Mouse (Mus musculus): Measurements from ENCODE around the gene Lpcat1. TPM values are rescaled to one million over a fixed set of nuclear protein-coding genes. Genes with fewer than 3 reads are reported as not detected.
A peak's percentile ranks its signal among the peaks of the same experiment; 100 is the strongest.

Lpcat1 gene
- total RNA-seq, 2 experiments from 2014 or later, result 48.8 to 53.3 TPM

DNA sequence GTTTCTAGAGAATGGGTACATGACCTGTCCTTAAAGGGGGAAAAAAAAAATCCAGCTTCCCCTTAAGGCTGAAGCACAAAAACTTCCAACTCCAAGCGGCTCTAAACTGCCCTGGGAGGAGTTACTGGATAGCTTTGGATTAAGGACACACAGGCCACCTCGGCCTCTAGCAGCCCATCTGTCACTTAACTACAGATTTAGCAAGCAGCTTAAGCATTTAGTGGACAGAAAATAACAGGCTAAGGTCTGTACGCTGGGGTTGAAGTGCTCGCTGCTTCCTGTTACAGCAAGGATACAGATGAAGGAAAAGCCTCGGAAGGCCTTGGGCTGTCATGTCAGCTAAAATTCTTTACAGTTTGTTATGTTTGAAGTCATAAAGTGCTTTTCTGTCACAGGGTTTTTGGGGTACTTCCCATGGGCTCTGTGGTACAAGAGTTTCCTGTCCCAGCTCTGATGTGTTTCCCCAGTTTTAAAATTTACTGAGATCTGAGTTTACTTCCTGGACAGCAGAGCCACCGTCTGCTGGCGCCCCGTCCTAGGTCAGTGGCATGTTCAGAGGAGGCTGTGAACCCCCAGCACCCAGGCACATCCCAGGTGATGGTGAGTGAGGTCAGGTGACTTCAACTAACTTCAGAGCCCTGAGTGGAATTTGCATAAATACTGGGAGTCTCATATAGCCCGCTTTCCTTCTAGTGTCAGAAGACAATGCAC, 2.4 kb downstream of the Lpcat1 start:
- DNase-seq (ENCODE audit: low spot score in 2 of 2), result no peak
- intact Hi-C loops (cut with DNase I), result no loop called here

DNA sequence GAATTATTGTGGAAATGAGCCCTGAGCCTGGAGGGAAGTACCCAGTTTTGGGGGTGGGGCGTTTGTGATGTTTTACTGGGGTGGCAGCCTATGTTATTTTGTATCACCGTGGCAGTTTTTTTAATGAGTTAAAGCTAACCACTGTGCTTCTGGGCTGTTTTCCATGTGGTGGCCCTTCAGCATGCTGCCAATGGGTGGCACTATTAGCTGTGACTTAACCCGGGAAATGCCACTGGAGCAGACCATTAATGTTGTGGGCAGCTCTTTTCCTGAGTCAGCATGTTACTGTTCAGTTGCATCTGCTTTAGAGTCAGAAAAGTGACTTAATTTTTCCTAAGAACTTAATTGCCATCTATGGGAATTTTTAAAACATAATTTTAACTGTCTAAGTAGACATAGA, 5.5 kb downstream of the Lpcat1 start:
- intact Hi-C loops (cut with DNase I), result loop anchor here (5.0 kb wide), 1 partner anchor 35 kb away; no protein-coding TSS in a partner anchor
- DNase-seq (ENCODE audit: low spot score in 2 of 2), result no peak

DNA sequence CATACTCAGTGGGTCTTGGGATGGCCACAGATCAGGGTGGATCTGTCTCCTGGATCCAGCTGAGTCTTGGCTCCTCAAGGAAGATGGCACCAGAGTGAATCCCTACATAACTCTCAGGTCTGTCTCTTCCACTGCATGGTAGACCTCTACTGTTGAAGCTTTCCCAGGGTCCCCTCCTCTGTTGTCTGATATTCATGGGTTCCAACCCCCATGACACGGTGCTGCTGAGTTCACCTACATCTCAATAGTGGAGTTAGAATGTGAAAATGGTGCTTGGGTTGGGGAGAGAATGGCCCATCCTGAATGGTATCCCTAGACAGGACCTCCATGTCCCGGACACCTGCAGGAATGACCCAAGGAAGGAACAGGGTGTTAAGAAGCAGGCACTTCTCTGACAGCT, 6.7 kb downstream of the Lpcat1 start:
- intact Hi-C loops (cut with DNase I), result loop anchor here (5.0 kb wide), 1 partner anchor 34 kb away; no protein-coding TSS in a partner anchor
- DNase-seq (ENCODE audit: low spot score in 2 of 2), result no peak

DNA sequence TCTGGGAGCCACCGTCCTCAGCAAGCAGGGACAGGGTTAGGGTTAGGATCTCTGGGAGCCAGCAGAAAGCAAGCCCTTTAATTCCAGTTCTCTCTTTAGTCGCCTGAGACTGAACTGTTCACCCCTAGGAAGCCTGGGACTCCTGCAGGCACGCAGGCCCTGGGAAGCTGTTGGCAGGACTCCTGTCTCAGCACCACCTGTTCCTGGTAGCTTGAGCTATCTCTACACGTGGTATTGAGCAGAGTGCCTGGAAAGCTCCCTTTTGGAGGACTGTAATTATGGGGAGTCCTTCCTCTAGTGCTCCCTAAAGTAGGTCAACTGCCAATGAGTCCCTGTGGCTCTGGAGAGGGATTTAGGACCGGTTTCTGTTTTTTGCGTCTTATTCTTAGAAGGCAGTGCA, 7.2 kb downstream of the Lpcat1 start:
- intact Hi-C loops (cut with DNase I), result loop anchor here (5.0 kb wide), 1 partner anchor 33 kb away; no protein-coding TSS in a partner anchor
- no peak for DNase-seq (ENCODE audit: low spot score in 2 of 2)

- intact Hi-C loops (cut with DNase I), result no loop called here
- no peak for DNase-seq (ENCODE audit: low spot score in 2 of 2)
Measured at GRCm38 (mm10) chr13:73475058-73475980, 8.3 kb downstream of the Lpcat1 start.

DNA sequence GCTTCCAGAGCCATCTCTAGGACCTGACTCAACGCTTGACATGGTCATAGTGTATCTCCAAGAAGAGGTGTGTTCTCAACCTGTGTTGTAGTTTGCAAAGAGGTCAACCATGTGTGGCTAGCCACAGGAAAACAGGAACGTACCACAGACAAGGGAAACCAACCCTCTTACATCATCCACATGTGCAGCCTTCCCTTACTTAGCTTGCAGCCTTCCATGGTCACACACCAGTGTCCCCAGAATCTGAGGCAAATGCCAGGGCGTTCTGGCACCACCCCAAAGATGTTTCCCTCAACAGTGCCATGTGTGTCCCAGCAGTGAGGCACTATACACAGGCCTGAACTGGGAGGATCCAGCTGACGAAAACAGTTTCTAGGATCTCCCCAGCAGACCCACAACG, 9.3 kb downstream of the Lpcat1 start:
- no peak for DNase-seq (ENCODE audit: low spot score in 2 of 2)
- intact Hi-C loops (cut with DNase I), result no loop called here

GRCm38 (mm10) chr13:73476796-73477195, 9.8 kb downstream of the Lpcat1 start:
- intact Hi-C loops (cut with DNase I), result no loop called here

DNA sequence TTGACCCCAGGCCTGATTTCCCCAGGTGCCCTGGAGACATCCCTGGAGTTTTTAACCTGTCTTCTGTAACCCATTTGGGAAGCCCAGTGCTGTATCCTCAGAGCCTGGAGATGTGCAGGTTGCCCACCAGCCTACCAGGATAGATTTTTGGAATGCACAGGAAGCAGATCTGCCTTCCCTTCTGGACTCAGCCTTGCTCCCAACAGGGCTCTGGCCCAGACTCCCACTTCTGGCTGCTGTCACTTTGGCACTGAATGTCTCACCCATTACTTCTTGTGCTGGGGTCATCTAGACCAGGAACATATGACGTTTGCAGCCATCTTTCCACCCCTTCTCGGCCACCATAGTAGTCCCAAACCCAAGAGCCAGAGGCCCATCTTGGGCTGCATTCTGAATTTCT, 10.8 kb downstream of the Lpcat1 start:
- DNase-seq (ENCODE audit: low spot score in 2 of 2), result no peak
- intact Hi-C loops (cut with DNase I), result no loop called here

More at GRCm38 (mm10) chr13:73476796-73477195, 9.8 kb downstream of the Lpcat1 start:
- DNase-seq (ENCODE audit: low spot score in 2 of 2), result peak in 1 of 2 experiments; percentile 41

GRCm38 (mm10) chr13:73482476-73482875, 15.5 kb downstream of the Lpcat1 start:
- intact Hi-C loops (cut with DNase I), result no loop called here
- no peak for DNase-seq (ENCODE audit: low spot score in 2 of 2)

DNA sequence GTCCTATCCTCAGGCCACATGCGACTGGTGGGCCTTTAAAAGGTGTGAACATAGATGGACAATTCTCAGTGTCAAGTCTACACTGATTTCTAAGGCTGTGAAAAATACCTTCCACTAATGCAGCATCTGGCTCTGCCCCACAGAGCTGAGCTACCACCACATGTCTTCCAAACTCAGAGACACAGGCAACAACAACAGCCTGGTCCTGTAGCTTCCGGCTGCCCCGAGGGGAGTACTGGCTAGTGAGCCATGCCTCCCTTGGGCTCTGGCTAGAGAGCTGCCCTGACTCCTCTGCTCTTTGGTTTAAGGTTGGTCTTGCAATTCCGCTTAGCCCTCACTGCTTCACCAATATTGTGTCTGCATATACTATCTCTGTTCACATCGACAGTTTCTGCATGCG, 16.3 kb downstream of the Lpcat1 start:
- DNase-seq (ENCODE audit: low spot score in 2 of 2), result no peak
- intact Hi-C loops (cut with DNase I), result no loop called here

DNA sequence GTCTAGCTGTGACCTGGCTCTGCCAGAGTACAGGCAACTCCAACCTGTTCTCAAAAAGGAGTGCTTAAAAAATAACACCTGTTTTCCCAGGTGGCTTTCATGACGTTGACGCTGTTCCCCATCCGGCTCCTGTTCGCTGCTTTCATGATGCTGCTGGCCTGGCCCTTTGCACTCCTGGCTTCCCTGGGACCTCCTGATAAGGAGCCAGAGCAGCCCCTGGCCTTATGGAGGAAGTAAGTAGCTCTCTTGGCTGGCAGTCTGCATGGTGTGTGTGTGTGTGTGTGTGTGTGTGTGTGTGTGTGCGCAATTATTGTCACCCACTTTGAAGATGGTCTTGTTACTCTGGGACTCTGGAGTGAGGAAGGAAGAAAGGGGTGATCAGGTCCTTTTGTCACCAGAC, 17.2 kb downstream of the Lpcat1 start:
- DNase-seq (ENCODE audit: low spot score in 2 of 2), result no peak
- intact Hi-C loops (cut with DNase I), result no loop called here

GRCm38 (mm10) chr13:73488105-73488504, 21.1 kb downstream of the Lpcat1 start:
- intact Hi-C loops (cut with DNase I), result no loop called here
- no peak for DNase-seq (ENCODE audit: low spot score in 2 of 2)

- intact Hi-C loops (cut with DNase I), result no loop called here
- DNase-seq (ENCODE audit: low spot score in 2 of 2), result no peak
Measured at GRCm38 (mm10) chr13:73488707-73489106, 21.7 kb downstream of the Lpcat1 start.

- intact Hi-C loops (cut with DNase I), result no loop called here
- no peak for DNase-seq (ENCODE audit: low spot score in 2 of 2)
Measured at GRCm38 (mm10) chr13:73489986-73490385, 23.0 kb downstream of the Lpcat1 start.

DNA sequence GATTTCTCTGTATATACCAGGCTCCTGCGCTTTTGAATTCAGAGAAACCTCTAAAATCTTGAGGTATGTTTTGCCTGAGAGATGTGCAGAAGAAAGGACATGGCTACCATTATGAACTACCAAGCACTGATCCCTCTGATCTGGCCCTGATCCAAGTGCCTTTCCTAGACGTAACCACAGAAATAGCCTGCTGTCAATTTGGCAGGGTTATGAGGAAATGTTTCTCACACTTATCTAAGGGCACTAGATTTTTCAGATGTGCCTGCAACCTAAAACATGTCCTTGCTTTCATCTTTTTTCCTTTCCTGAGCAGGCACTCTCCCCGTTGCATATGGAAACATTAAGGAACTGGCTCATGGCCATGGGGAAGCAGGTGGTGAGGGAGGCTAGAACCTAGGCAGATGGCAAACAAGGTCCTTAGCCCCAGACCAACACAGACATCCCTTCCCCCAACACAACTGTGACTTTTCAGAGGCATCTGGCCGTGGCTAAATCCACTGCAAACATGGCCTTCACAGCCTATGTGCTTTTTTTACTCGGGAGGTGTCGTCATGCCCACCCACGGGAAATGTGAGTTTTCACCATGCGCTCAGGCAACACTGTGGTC, 23.7 kb downstream of the Lpcat1 start:
- intact Hi-C loops (cut with DNase I), result no loop called here
- peak in 1 of 2 experiments; percentile 31 for DNase-seq (ENCODE audit: low spot score in 2 of 2)

- DNase-seq (ENCODE audit: low spot score in 2 of 2), result no peak
- intact Hi-C loops (cut with DNase I), result no loop called here
Measured at GRCm38 (mm10) chr13:73493183-73493582, 26.2 kb downstream of the Lpcat1 start.

DNA sequence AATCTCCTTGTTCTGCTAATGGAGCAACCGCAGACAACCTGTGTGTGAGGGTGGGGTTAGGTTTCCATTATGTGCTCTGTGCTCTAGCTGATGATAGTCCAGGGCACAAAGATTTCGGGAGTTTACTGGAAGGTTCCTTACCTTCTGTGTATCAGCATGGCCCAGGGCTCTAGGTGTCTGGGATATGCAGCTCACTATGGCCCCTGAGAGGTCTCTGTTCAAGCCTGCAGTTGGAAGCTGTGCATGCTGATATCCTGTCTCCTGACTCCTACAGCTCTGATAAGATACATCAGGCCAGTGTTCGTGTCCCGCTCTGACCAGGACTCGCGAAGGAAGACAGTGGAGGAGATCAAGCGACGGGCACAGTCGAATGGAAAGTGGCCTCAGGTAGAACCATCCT, 27.5 kb downstream of the Lpcat1 start:
- DNase-seq (ENCODE audit: low spot score in 2 of 2), result no peak
- intact Hi-C loops (cut with DNase I), result no loop called here

- DNase-seq (ENCODE audit: low spot score in 2 of 2), result no peak
Measured at GRCm38 (mm10) chr13:73496137-73496536, 29.1 kb downstream of the Lpcat1 start.

DNA sequence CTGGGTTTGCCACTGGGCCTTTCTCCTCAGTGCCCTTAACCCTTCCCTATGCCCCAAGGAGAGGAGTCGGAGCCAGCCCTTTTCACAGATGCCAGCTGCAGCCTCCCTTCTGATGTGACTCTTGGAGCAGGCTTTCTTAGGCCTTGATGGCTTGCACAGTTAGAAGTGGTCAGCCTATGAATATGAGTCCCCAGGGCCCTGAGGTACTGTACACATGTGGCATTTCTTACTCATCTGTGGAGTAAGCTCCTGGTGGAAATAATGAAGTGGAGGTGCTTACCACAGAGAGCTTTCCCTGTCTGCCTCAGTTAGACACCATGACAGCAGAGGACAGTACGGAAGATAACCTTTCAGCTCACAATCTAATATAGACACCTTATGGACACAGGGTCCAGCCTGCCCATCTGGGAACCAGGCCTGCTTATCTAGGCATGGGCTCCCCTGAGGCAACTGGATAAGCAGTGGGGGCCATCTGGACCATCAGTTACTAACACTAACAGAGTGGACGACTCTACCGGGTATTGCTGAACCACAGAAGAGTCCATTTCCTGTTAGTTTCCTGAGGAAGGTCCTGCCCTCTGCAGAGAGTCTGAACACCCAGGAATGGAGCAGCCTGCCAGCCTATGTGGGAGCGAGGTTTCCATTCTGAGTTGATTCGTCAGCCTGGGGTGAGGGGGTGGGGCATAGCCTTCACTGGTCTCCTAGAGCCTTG, 33.1 kb downstream of the Lpcat1 start:
- intact Hi-C loops (cut with DNase I), result no loop called here
- DNase-seq (ENCODE audit: low spot score in 2 of 2), result no peak

More at GRCm38 (mm10) chr13:73496137-73496536, 29.1 kb downstream of the Lpcat1 start:
- intact Hi-C loops (cut with DNase I), result no loop called here

All from left cerebral cortex, postnatal 14 days (tissue).